Mouse (Mus musculus): ENCODE measurements around the gene Dhrs7c. TPM values are rescaled to one million over a fixed set of nuclear protein-coding genes. Genes with fewer than 3 reads are reported as not detected.

The Dhrs7c gene
- not detected in 4 replicates for total RNA-seq (2023)

DNA sequence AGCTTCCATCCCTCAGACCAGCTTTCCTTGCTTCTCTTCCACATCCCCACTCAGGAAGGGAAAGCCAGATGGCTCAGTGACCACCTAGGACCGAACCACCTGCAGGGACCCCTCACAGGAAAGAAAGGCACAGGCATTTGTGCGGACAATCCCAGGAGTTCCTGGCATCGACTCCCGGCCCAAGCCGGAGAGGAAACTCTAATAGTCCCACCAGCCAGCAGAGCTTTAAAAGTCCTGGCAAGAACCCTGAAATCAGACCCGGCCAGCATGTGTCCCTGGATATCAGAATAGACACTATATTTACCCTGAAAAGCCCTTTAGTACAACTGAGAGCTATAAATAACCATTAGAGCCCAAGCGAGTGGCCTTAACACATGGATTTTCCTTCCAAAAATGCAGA lies at the start of gene Dhrs7c:
Gene Dhrs7c, plus strand, starts transcription at position 257 of the 400 bp plus-strand sequence.

DNA sequence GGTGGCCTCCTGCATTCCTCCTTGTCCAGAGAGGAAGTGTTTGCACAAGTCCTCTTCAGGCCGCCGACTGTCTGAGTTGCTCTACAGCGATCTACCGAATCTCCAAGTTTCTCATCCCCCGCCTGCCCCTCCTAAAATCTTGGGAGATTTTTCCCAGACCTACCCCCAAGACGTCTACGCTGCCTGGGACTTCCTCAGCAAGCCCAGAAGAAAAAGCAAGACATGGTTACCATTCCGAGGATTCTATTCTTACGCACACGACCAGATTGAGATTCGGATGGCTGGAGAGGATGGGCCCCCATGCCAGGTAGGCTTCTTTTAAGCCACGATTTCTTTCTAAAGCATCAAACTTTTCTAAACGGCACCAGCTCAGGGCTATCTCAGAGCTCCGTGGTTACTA lies 26.9 kb upstream of the Dhrs7c start, which contains the start of gene Glp2r:
Gene Glp2r, minus strand, starts transcription at position 101 of the 400 bp plus-strand sequence.

DNA sequence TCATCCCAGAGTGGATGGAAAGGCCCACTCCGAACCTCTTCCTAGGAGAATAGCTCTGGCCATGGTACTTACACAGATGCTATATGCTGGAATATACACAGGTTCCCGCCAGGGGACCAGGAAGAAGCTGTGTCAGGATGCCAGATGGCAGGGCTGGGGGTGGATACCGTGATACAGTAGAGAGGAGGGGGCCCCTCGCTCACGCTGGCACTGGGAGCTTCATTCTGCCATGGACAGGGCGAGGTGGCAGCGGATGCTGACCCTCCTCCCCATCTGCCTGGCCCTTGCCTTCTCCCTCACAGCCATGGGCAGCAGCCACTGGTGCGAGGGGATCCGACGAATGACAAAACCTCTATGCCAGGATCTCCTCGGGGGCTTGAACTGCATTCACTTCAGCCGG lies 23.6 kb upstream of the Dhrs7c start, which contains the start of gene Gsg1l2:
Gene Gsg1l2, plus strand, starts transcription at position 230 of the 400 bp plus-strand sequence.

Other genes starting within 250 kb of the Dhrs7c start
- not detected in 4 replicates for gene Rcvrn, start 102.9 kb upstream of the Dhrs7c start, total RNA-seq (2023)
- gene Glp2r, start 27.0 kb upstream of the Dhrs7c start, total RNA-seq (2023) = not detected in 4 replicates
- not detected in 4 replicates for gene Gsg1l2, start 23.6 kb upstream of the Dhrs7c start, total RNA-seq (2023)
- 0.24 TPM in 1 of 4 replicates, not detected in the others for gene Usp43, start 124.0 kb downstream of the Dhrs7c start, total RNA-seq (2023)
- gene Cfap52, start 167.5 kb downstream of the Dhrs7c start, total RNA-seq (2023) = not detected in 4 replicates
- 31.2 to 35.5 TPM (median 33.8 TPM) in 4 replicates for gene Stx8, start 168.0 kb downstream of the Dhrs7c start, total RNA-seq (2023)

Data from B cell, adult 62 days (primary cell).